Mouse (Mus musculus) lung, postnatal 0 days (tissue): Measurements from ENCODE around the gene Cdc42. TPM values are rescaled to one million over a fixed set of nuclear protein-coding genes. Genes with fewer than 3 reads are reported as not detected.

Experiments used
- ATAC-seq: fragments of 200-750 bp; cut with Nextera tagmentation; 2 replicates; pipeline ENCODE4 v1.8.0; 2017; ENCODE audit warnings: moderate library complexity
- DNase-seq: peaks from one replicate; pipeline ENCODE4 v3.0.0-alpha.2; 2016; ENCODE audit warnings: low spot score
- H3K27ac ChIP-seq: fragments of 300-500 bp; sonication (generic); 2 replicates; pipeline ENCODE4 v1.5.1; 2014; ENCODE audit warnings: antibody characterized with exemption, mild to moderate bottlenecking, low read length, mixed read lengths
- H3K27me3 ChIP-seq: fragments of 300-500 bp; sonication (generic); replicated peaks from 2 replicates; pipeline ENCODE4 v1.6.1; 2014; ENCODE audit warnings: low read length, mixed read lengths; ENCODE audit not compliant: insufficient read depth
- H3K36me3 ChIP-seq: fragments of 300-500 bp; sonication (generic); 2 replicates; pipeline ENCODE4 v1.6.1; 2014; ENCODE audit warnings: low read length, mixed read lengths; ENCODE audit not compliant: insufficient read depth
- H3K4me1 ChIP-seq: fragments of 300-500 bp; sonication (generic); 2 replicates; pipeline ENCODE4 v1.6.1; 2014; ENCODE audit warnings: antibody characterized with exemption, low read depth, low read length, mixed read lengths; ENCODE audit not compliant: insufficient read depth
- H3K4me2 ChIP-seq: fragments of 300-500 bp; sonication (generic); replicated peaks from 2 replicates; pipeline ENCODE4 v1.6.1; 2014; ENCODE audit warnings: low read depth, mild to moderate bottlenecking, low read length, moderate library complexity, mixed read lengths
- H3K4me3 ChIP-seq: fragments of 300-500 bp; sonication (generic); 2 replicates; pipeline ENCODE4 v1.5.1; 2014; ENCODE audit warnings: low read depth, low read length
- H3K9ac ChIP-seq: fragments of 300-500 bp; sonication (generic); replicated peaks from 2 replicates; pipeline ENCODE4 v1.6.1; 2014; ENCODE audit warnings: low read depth, mild to moderate bottlenecking
- H3K9me3 ChIP-seq: fragments of 300-500 bp; sonication (generic); 2 replicates; pipeline ENCODE4 v1.6.1; 2016; ENCODE audit warnings: low read length, mixed read lengths
- CTCF ChIP-seq: IDR thresholded peaks from 2 replicates; pipeline ENCODE4 v1.5.1; 2016; ENCODE audit warnings: antibody characterized with exemption, mild to moderate bottlenecking
- EP300 ChIP-seq: IDR thresholded peaks from 2 replicates; pipeline ENCODE4 v1.6.1; 2016; ENCODE audit warnings: antibody characterized with exemption, mild to moderate bottlenecking, control low read depth
- WGBS: fragments of 180-500 bp; shearing (Covaris S2); extraction: QIAGEN DNeasy Blood & Tissue Kit; methylation state at CpG from one replicate; pipeline ENCODE4 v1.1.7; 2014; 5-methylcytosine and 5-hydroxymethylcytosine counted together
- polyA plus RNA-seq: library from polyadenylated mRNA; unstranded; fragments of >200 nt; fragmentation: Nextera tagmentation; extraction: Ambion mirVana; gene quantifications from 2 replicates; pipeline ENCODE4 v1.2.1, GENCODE M21; 2015

The Cdc42 gene
- polyA plus RNA-seq, 1 experiment from 2014 or later, result 545 TPM

- ATAC-seq (no peak), DNase-seq (no peak)
- Histone ChIP-seq H3K9me3 (no peaks in the 10 kb centered on the region), H3K4me1 (no peaks in the 10 kb centered on the region), H3K27me3 (no peaks in the 10 kb centered on the region), H3K4me3 (no peak overlapping the region), H3K4me2 (no peak overlapping the region), H3K27ac (no peak overlapping the region), H3K9ac (no peak overlapping the region), H3K36me3 (no peaks in the 10 kb centered on the region)
- WGBS, result 58% methylated on average over 19 of the region's 19 CpGs
- TF ChIP-seq CTCF (no peak), EP300 (no peak)
Observed at GRCm38 (mm10) chr4:137306991-137307706, 50.4 kb downstream of the Cdc42 start.

- no peak for TF ChIP-seq CTCF
- Histone ChIP-seq H3K36me3 (no peaks in the 10 kb centered on the region), H3K4me1 (no peaks in the 10 kb centered on the region), H3K27ac (no peak overlapping the region), H3K9me3 (no peaks in the 10 kb centered on the region), H3K4me2 (no peak overlapping the region), H3K9ac (no peak overlapping the region), H3K27me3 (no peaks in the 10 kb centered on the region), H3K4me3 (no peak overlapping the region)
- DNase-seq (no peak), ATAC-seq (no peak)
- WGBS, result 73% methylated on average over 8 of the region's 8 CpGs
Observed at GRCm38 (mm10) chr4:137306577-137306888, 51.0 kb downstream of the Cdc42 start.

GRCm38 (mm10) chr4:137305831-137306576, 51.5 kb downstream of the Cdc42 start:
- H3K4me1 ChIP-seq, result no peaks in the 10 kb centered on the region

GRCm38 (mm10) chr4:137305066-137305465, 52.5 kb downstream of the Cdc42 start:
- Histone ChIP-seq H3K4me1 (no peaks in the 10 kb centered on the region), H3K27ac (no peak overlapping the region), H3K36me3 (no peaks in the 10 kb centered on the region), H3K9ac (no peak overlapping the region), H3K4me3 (no peak overlapping the region), H3K27me3 (no peaks in the 10 kb centered on the region), H3K4me2 (no peak overlapping the region), H3K9me3 (no peaks in the 10 kb centered on the region)
- no peak for DNase-seq
- no peak for TF ChIP-seq CTCF
- no peak for ATAC-seq
- 85% methylated on average over 7 of the region's 7 CpGs for WGBS

More at GRCm38 (mm10) chr4:137305831-137306576, 51.5 kb downstream of the Cdc42 start:
- H3K9ac ChIP-seq, result no peak overlapping the region
- 63% methylated on average over 13 of the region's 13 CpGs for WGBS
- H3K4me2 ChIP-seq, result no peak overlapping the region
- DNase-seq (no peak), ATAC-seq (no peak)
- H3K27me3 ChIP-seq, result no peaks in the 10 kb centered on the region
- no peaks in the 10 kb centered on the region for H3K9me3 ChIP-seq
- no peak overlapping the region for H3K27ac ChIP-seq
- TF ChIP-seq EP300, result no peak
- no peaks in the 10 kb centered on the region for H3K36me3 ChIP-seq
- no peak overlapping the region for H3K4me3 ChIP-seq

- WGBS, result 74% methylated on average over 7 of the region's 7 CpGs
- H3K4me1 ChIP-seq, result no peaks in the 10 kb centered on the region
- DNase-seq, result no peak
- no peak overlapping the region for H3K9ac ChIP-seq
- no peaks in the 10 kb centered on the region for H3K9me3 ChIP-seq
- H3K27ac ChIP-seq, result no peak overlapping the region
- TF ChIP-seq CTCF (no peak), EP300 (no peak)
- no peak for ATAC-seq
- no peaks in the 10 kb centered on the region for H3K36me3 ChIP-seq
- no peak overlapping the region for H3K4me3 ChIP-seq
- H3K27me3 ChIP-seq, result no peaks in the 10 kb centered on the region
- H3K4me2 ChIP-seq, result no peak overlapping the region
Observed at GRCm38 (mm10) chr4:137304106-137304505, 53.4 kb downstream of the Cdc42 start.

- DNase-seq, result no peak
- H3K9ac ChIP-seq, result no peak overlapping the region
- H3K4me2 ChIP-seq, result no peak overlapping the region
- no peak overlapping the region for H3K27ac ChIP-seq
- no peaks in the 10 kb centered on the region for H3K36me3 ChIP-seq
- 59% methylated on average over 16 of the region's 16 CpGs for WGBS
- no peak overlapping the region for H3K4me3 ChIP-seq
- H3K4me1 ChIP-seq, result no peaks in the 10 kb centered on the region
- no peaks in the 10 kb centered on the region for H3K27me3 ChIP-seq
- TF ChIP-seq EP300 (no peak), CTCF (no peak)
- H3K9me3 ChIP-seq, result no peaks in the 10 kb centered on the region
- no peak for ATAC-seq
Observed at GRCm38 (mm10) chr4:137301635-137302034, 55.9 kb downstream of the Cdc42 start.
